Mouse (Mus musculus): ENCODE data around the gene Piezo1. TPM values are rescaled to one million over a fixed set of nuclear protein-coding genes. Genes with fewer than 3 reads are reported as not detected.
"Not testable (repeated sequence)": the region's sequence is repeated elsewhere in the genome, so short reads cannot be mapped to it uniquely, and the experiment has no call there.

Gene Piezo1
- polyA plus RNA-seq, 1 experiment from 2014 or later, result 2.9 TPM

- peak within 1 kb of the TSS; percentile 86 for H3K9ac ChIP-seq (replicated peaks)
- peaks cover 34% of the 10 kb centered on the region for H3K4me1 ChIP-seq (replicated peaks)
- H3K36me3 ChIP-seq, result peaks cover 19% of the 10 kb centered on the region
- H3K27ac ChIP-seq, result peak within 1 kb of the TSS; percentile 65
- peak; percentile 85 for ATAC-seq
- no peaks in the 10 kb centered on the region for H3K27me3 ChIP-seq
- H3K9me3 ChIP-seq, result no peaks in the 10 kb centered on the region
- under 1% methylated on average over 32 of the region's 39 CpGs for WGBS
- peak within 1 kb of the TSS; percentile 67 for H3K4me3 ChIP-seq (replicated peaks)
- peak within 1 kb of the TSS; percentile 87 for H3K4me2 ChIP-seq (replicated peaks)
Measured at GRCm38 (mm10) chr8:122576648-122577022, 25.5 kb upstream of the Piezo1 start, which contains the start of gene Aprt. Gene Aprt, minus strand, starts transcription at chr8:122576909.

- Histone ChIP-seq H3K9me3 (no peaks in the 10 kb centered on the region), H3K36me3 (peaks cover 25% of the 10 kb centered on the region), H3K9ac (replicated peaks) (peak overlapping the region; percentile 86), H3K4me1 (replicated peaks) (peaks cover 34% of the 10 kb centered on the region), H3K4me2 (replicated peaks) (peak overlapping the region; percentile 87), H3K27ac (peak overlapping the region; percentile 65), H3K4me3 (replicated peaks) (peak overlapping the region; percentile 67), H3K27me3 (no peaks in the 10 kb centered on the region)
- peak; percentile 41; the same call in 1 of the 2 replicates for ATAC-seq
- 19% methylated on average over 21 of the region's 21 CpGs for WGBS
Measured at GRCm38 (mm10) chr8:122575735-122576647, 24.9 kb upstream of the Piezo1 start.

- H3K9ac ChIP-seq (replicated peaks), result peak overlapping the region; percentile 86
- peaks cover 34% of the 10 kb centered on the region for H3K4me1 ChIP-seq (replicated peaks)
- peak overlapping the region; percentile 87 for H3K4me2 ChIP-seq (replicated peaks)
- H3K27ac ChIP-seq, result no peak overlapping the region
- 77% methylated on average over 8 of the region's 8 CpGs for WGBS
- no peak for ATAC-seq
- peaks cover 32% of the 10 kb centered on the region for H3K36me3 ChIP-seq
- H3K4me3 ChIP-seq (replicated peaks), result peak overlapping the region; percentile 67; the same call in 1 of the 2 replicates
- no peaks in the 10 kb centered on the region for H3K27me3 ChIP-seq
- no peaks in the 10 kb centered on the region for H3K9me3 ChIP-seq
Measured at GRCm38 (mm10) chr8:122575286-122575685, 24.2 kb upstream of the Piezo1 start.

- Histone ChIP-seq H3K27me3 (no peaks in the 10 kb centered on the region), H3K9ac (replicated peaks) (no peak overlapping the region), H3K4me1 (replicated peaks) (peaks cover 34% of the 10 kb centered on the region), H3K27ac (no peak overlapping the region), H3K4me3 (replicated peaks) (no peak overlapping the region), H3K36me3 (peaks cover 37% of the 10 kb centered on the region), H3K4me2 (replicated peaks) (peak overlapping the region; percentile 87), H3K9me3 (no peaks in the 10 kb centered on the region)
- WGBS, result 57% methylated on average over 10 of the region's 10 CpGs
- ATAC-seq, result no peak
Measured at GRCm38 (mm10) chr8:122574667-122575251, 23.6 kb upstream of the Piezo1 start.

GRCm38 (mm10) chr8:122574264-122574663 is 23.1 kb upstream of the Piezo1 start:
- Histone ChIP-seq H3K27ac (no peak overlapping the region), H3K4me1 (replicated peaks) (peaks cover 38% of the 10 kb centered on the region), H3K9ac (replicated peaks) (no peak overlapping the region), H3K36me3 (peaks cover 38% of the 10 kb centered on the region), H3K9me3 (no peaks in the 10 kb centered on the region), H3K27me3 (no peaks in the 10 kb centered on the region), H3K4me2 (replicated peaks) (no peak overlapping the region), H3K4me3 (replicated peaks) (no peak overlapping the region)
- ATAC-seq, result no peak
- 64% methylated on average over 3 of the region's 3 CpGs for WGBS

GRCm38 (mm10) chr8:122573577-122573976 is 22.4 kb upstream of the Piezo1 start:
- no peak overlapping the region for H3K27ac ChIP-seq
- WGBS, result 39% methylated on average over 9 of the region's 9 CpGs
- H3K36me3 ChIP-seq, result peaks cover 38% of the 10 kb centered on the region
- no peak overlapping the region for H3K4me3 ChIP-seq (replicated peaks)
- H3K9ac ChIP-seq (replicated peaks), result no peak overlapping the region
- peaks cover 44% of the 10 kb centered on the region for H3K4me1 ChIP-seq (replicated peaks)
- no peaks in the 10 kb centered on the region for H3K27me3 ChIP-seq
- ATAC-seq, result no peak
- H3K9me3 ChIP-seq, result no peaks in the 10 kb centered on the region
- H3K4me2 ChIP-seq (replicated peaks), result no peak overlapping the region

GRCm38 (mm10) chr8:122573176-122573575 is 22.0 kb upstream of the Piezo1 start:
- H3K4me2 ChIP-seq (replicated peaks); H3K27me3 ChIP-seq; H3K9ac ChIP-seq (replicated peaks); ATAC-seq; H3K4me3 ChIP-seq (replicated peaks); H3K9me3 ChIP-seq: not testable (repeated sequence)
- WGBS, result 20% methylated on average over 4 of the region's 4 CpGs
- Histone ChIP-seq H3K36me3 (peaks cover 38% of the 10 kb centered on the region), H3K4me1 (replicated peaks) (peaks cover 48% of the 10 kb centered on the region), H3K27ac (0 out of 2 replicates have a peak overlapping the region, but pooled peaks have one; percentile 37)

GRCm38 (mm10) chr8:122572751-122573150 is 21.6 kb upstream of the Piezo1 start:
- Histone ChIP-seq H3K27me3 (no peaks in the 10 kb centered on the region), H3K4me1 (replicated peaks) (peaks cover 48% of the 10 kb centered on the region), H3K27ac (0 out of 2 replicates have a peak overlapping the region, but pooled peaks have one; percentile 37), H3K4me3 (replicated peaks) (no peak overlapping the region), H3K9me3 (no peaks in the 10 kb centered on the region), H3K4me2 (replicated peaks) (no peak overlapping the region), H3K36me3 (peaks cover 38% of the 10 kb centered on the region), H3K9ac (replicated peaks) (no peak overlapping the region)
- WGBS, result 95% methylated on average over 3 of the region's 3 CpGs
- no peak for ATAC-seq

- Histone ChIP-seq H3K4me3 (replicated peaks) (no peak overlapping the region), H3K4me1 (replicated peaks) (peaks cover 48% of the 10 kb centered on the region)
Measured at GRCm38 (mm10) chr8:122571750-122572267, 20.7 kb upstream of the Piezo1 start.

GRCm38 (mm10) chr8:122571153-122571552 is 20.0 kb upstream of the Piezo1 start:
- H3K27ac ChIP-seq, result no peak overlapping the region
- no peak for ATAC-seq
- peaks cover 38% of the 10 kb centered on the region for H3K36me3 ChIP-seq
- H3K27me3 ChIP-seq, result no peaks in the 10 kb centered on the region
- H3K4me2 ChIP-seq (replicated peaks), result no peak overlapping the region
- no peaks in the 10 kb centered on the region for H3K9me3 ChIP-seq
- peaks cover 52% of the 10 kb centered on the region for H3K4me1 ChIP-seq (replicated peaks)
- WGBS, result 93% methylated on average over 11 of the region's 11 CpGs
- no peak overlapping the region for H3K9ac ChIP-seq (replicated peaks)
- H3K4me3 ChIP-seq (replicated peaks), result no peak overlapping the region

More at GRCm38 (mm10) chr8:122571750-122572267, 20.7 kb upstream of the Piezo1 start:
- Histone ChIP-seq H3K4me2 (replicated peaks) (no peak overlapping the region), H3K9me3 (no peaks in the 10 kb centered on the region), H3K27ac (no peak overlapping the region), H3K27me3 (no peaks in the 10 kb centered on the region), H3K9ac (replicated peaks) (no peak overlapping the region), H3K36me3 (peaks cover 38% of the 10 kb centered on the region)
- 96% methylated on average over 17 of the region's 17 CpGs for WGBS
- ATAC-seq, result no peak

- Histone ChIP-seq H3K4me3 (replicated peaks) (no peak overlapping the region), H3K27ac (no peak overlapping the region), H3K9ac (replicated peaks) (no peak overlapping the region), H3K4me1 (replicated peaks) (peaks cover 41% of the 10 kb centered on the region), H3K4me2 (replicated peaks) (no peak overlapping the region), H3K36me3 (peaks cover 38% of the 10 kb centered on the region), H3K9me3 (no peaks in the 10 kb centered on the region), H3K27me3 (no peaks in the 10 kb centered on the region)
- ATAC-seq, result no peak
- 95% methylated on average over 16 of the region's 16 CpGs for WGBS
Measured at GRCm38 (mm10) chr8:122569996-122570395, 18.9 kb upstream of the Piezo1 start.

- WGBS, result 64% methylated on average over 9 of the region's 9 CpGs
- Histone ChIP-seq H3K4me2 (replicated peaks) (peak overlapping the region; percentile 95), H3K27ac (no peak overlapping the region), H3K36me3 (peaks cover 32% of the 10 kb centered on the region), H3K9me3 (no peaks in the 10 kb centered on the region), H3K27me3 (no peaks in the 10 kb centered on the region), H3K4me3 (replicated peaks) (peak overlapping the region; percentile 74), H3K4me1 (replicated peaks) (peaks cover 35% of the 10 kb centered on the region), H3K9ac (replicated peaks) (peak overlapping the region; percentile 77)
- ATAC-seq, result no peak
Measured at GRCm38 (mm10) chr8:122569329-122569728, 18.2 kb upstream of the Piezo1 start.

Data from midbrain, embryonic 13.5 days (tissue).